Mouse (Mus musculus) mature B cell (primary cell): ENCODE data around the gene Pard3b.

Source experiments
- in situ Hi-C: fragments of 300-500 bp; cut with MboI; formaldehyde crosslinking; loops from 2 replicates; pipeline ENCODE4 v1.14.3; 2019

Gene Pard3b

GRCm38 (mm10) chr1:61925541-61925940 lies 286.9 kb downstream of the Pard3b start:
- in situ Hi-C loops = no loop called here

- in situ Hi-C loops = no loop called here
Measured at GRCm38 (mm10) chr1:61928131-61928761, 289.6 kb downstream of the Pard3b start.

GRCm38 (mm10) chr1:61933574-61933973 lies 294.9 kb downstream of the Pard3b start:
- in situ Hi-C loops = no loop called here

GRCm38 (mm10) chr1:61934760-61935159 lies 296.1 kb downstream of the Pard3b start:
- in situ Hi-C loops = no loop called here

GRCm38 (mm10) chr1:61939882-61940281 lies 301.3 kb downstream of the Pard3b start:
- in situ Hi-C loops = no loop called here

- in situ Hi-C loops = no loop called here
Measured at GRCm38 (mm10) chr1:61961533-61961932, 322.9 kb downstream of the Pard3b start.

- in situ Hi-C loops = no loop called here
Measured at GRCm38 (mm10) chr1:61962571-61962970, 323.9 kb downstream of the Pard3b start.

- in situ Hi-C loops = no loop called here
Measured at GRCm38 (mm10) chr1:61967124-61967523, 328.5 kb downstream of the Pard3b start.

GRCm38 (mm10) chr1:61967807-61968206 lies 329.2 kb downstream of the Pard3b start:
- in situ Hi-C loops = no loop called here

GRCm38 (mm10) chr1:61997711-61998110 lies 359.1 kb downstream of the Pard3b start:
- in situ Hi-C loops = no loop called here

GRCm38 (mm10) chr1:62008811-62009210 lies 370.2 kb downstream of the Pard3b start:
- in situ Hi-C loops = no loop called here

GRCm38 (mm10) chr1:62011712-62012111 lies 373.1 kb downstream of the Pard3b start:
- in situ Hi-C loops = no loop called here

GRCm38 (mm10) chr1:62016536-62017300 lies 378.1 kb downstream of the Pard3b start:
- in situ Hi-C loops = no loop called here

GRCm38 (mm10) chr1:62018276-62018675 lies 379.7 kb downstream of the Pard3b start:
- in situ Hi-C loops = no loop called here

- in situ Hi-C loops = no loop called here
Measured at GRCm38 (mm10) chr1:62019743-62020142, 381.1 kb downstream of the Pard3b start.

GRCm38 (mm10) chr1:62041718-62042117 lies 403.1 kb downstream of the Pard3b start:
- in situ Hi-C loops = no loop called here

GRCm38 (mm10) chr1:62048592-62048991 lies 410.0 kb downstream of the Pard3b start:
- in situ Hi-C loops = no loop called here

- in situ Hi-C loops = no loop called here
Measured at GRCm38 (mm10) chr1:62051186-62051825, 412.7 kb downstream of the Pard3b start.

- in situ Hi-C loops = no loop called here
Measured at GRCm38 (mm10) chr1:62053167-62053638, 414.6 kb downstream of the Pard3b start.

GRCm38 (mm10) chr1:62055280-62055679 lies 416.7 kb downstream of the Pard3b start:
- in situ Hi-C loops = no loop called here

- in situ Hi-C loops = no loop called here
Measured at GRCm38 (mm10) chr1:62070617-62071016, 432.0 kb downstream of the Pard3b start.

- in situ Hi-C loops = no loop called here
Measured at GRCm38 (mm10) chr1:62071139-62071538, 432.5 kb downstream of the Pard3b start.

- in situ Hi-C loops = no loop called here
Measured at GRCm38 (mm10) chr1:62076171-62076570, 437.5 kb downstream of the Pard3b start.
